Mouse (Mus musculus): ENCODE results near the gene Prss37.

Gene Prss37

DNA sequence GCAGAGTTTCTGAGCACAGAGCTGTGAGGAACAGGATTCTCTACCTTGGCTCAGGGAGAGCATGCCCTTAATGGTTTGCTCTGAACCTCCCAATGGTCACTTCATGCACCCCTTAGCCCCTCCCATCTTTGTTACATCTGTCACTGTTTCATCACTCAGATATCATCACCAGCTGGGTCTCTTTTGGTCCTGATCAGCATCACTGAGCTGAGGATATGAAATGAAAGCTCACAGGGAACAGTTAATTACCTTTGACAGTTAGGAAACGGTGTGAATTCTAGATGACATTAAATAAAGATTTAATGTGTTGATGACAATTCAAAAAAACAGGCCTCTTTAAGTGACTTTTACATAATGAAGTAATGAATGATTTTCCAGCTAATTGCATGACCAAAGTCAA is at the start of gene Prss37:
Prss37 (minus strand) TSS at position 101 of the 400 bp plus-strand sequence.
- no peak for DNase-seq

DNA sequence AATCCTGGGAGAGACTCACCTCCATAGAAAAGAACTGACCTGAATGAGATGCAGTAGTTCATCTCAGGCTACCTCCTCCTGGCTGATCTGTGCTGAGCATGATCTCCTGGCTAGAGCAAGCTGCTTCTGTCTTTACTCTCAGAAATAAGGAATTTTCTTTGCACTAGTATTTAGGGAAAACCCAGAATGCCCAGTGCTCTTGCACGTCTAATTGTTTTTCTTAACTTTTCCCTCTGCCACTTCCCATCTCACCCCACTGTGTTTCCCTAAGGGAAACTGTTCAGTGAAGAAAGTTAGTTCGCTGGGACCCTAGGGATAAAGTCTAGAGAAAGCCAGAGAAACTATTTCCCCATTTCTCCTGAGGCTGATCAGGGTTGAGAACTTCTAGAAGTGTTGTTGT is 35.6 kb upstream of the Prss37 start, which contains the start of gene Olfr461:
Olfr461 (minus strand) TSS at position 101 of the 400 bp plus-strand sequence.
- no peak for DNase-seq

DNA sequence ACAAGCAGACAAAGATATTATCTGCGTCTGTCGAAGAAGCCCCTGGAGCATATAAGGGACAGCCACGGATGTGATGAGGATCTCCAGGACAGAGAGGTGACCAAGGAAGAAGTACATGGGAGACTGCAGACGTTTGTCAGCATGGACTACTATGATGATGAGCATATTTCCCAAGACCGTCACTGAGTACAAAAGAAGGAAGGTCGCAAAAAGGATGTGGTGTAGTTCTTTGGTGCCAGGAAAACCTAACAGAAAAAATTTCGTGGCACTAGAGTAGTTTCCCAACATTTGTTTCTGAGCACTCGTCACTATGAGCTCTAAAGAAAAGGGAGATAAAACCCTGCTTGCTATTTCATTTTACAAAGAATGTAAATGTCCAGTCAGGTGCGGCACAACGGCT is 25.4 kb upstream of the Prss37 start:
- no peak for DNase-seq

DNA sequence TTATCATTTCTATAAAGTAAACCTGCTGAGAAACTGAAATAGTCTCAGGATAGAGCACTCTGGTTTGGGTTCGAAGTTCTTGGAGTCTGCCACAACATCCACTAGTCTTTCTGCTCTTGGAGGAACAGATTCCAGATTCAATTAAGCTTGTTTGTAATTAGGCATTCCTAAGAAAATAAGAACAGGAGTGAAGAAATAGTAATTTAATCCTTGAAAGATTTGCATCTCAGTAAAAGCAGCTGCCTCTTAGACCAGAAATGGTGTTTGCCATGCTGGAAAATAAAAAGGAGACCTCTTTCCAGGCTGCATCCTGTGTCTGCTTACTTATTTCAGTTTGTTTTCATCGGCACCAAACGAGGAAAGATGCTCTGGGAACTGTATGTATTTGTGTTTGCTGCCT is 26.1 kb downstream of the Prss37 start, which contains the start of gene Tas2r108:
Tas2r108 (plus strand) TSS at position 301 of the 400 bp plus-strand sequence.
- DNase-seq, result no peak

DNA sequence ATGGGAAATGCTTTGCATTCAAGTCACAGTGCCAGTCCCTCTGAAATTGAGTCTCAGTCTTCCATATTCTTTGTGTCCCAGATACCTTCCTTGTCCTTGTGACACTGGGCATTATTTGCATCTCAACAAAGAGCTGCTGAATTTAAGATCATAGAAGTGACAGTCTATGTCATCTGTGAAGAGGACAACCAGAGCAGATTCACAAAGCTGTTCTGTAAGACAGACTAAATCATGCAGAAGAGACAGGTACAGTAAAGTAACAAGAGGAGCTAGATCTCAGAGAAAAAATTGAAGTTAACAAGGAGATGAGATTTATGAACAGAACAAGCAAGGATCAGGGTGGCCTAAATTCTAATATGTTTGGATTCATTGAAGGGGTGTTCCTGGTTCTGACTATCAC is 28.4 kb downstream of the Prss37 start, which contains the start of gene Tas2r137:
Tas2r137 (plus strand) TSS at position 301 of the 400 bp plus-strand sequence.
- no peak for DNase-seq

DNA sequence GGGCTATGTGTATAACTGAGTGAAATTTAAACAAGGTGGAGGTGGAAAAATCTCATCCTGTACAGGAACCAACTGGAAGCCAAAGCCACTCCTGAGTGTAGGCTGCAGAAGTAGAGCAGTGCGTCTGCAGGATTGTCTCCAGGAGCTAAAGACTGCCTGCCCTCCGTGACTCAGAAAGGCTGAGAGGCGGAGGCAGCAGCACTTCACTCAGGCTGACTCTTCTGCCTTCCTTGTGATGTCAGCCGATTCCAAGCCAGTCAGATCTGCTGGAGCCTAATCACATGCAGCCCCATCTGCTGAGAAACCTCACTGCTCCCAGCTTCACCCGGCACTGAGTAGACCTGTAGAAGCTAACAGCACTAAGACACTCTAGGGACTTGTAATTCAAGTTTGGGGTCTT is 37.0 kb downstream of the Prss37 start:
- DNase-seq, result no peak

DNA sequence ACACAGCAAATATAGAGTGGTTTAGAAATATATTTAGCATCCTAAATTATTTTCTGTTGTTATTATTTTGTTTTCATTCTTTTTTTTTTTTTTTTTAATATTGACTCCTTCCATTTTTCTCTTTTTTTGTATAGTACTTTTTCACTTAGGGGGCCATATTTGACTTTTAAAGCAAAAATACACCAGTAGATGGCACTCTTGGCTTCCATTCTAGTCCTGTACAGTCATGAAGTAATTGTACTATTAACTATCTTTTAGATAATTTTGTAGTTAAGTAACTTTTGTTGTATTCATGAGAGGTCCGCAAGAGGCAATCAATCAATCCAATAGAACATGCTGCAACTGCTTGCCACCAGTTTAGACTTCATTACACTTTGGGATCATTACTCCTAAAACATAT is 39.6 kb downstream of the Prss37 start:
- no peak for DNase-seq

DNA sequence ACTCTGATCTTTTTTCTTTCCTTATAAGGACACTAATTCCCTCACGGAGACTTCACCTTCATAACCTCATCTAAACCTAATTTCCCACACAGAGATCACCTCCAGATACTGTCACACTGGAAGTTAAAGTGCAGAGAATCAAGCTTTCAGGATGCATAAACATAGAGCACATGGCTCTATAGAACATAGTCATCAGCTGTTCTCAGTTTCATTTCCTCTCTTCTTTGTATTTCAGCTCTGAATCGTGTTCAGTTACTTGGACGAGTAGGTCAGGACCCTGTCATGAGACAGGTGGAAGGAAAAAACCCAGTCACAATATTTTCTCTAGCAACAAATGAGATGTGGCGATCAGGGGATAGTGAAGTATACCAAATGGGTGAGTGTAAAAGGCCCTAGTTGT is 43.2 kb downstream of the Prss37 start:
- DNase-seq, result no peak

DNA sequence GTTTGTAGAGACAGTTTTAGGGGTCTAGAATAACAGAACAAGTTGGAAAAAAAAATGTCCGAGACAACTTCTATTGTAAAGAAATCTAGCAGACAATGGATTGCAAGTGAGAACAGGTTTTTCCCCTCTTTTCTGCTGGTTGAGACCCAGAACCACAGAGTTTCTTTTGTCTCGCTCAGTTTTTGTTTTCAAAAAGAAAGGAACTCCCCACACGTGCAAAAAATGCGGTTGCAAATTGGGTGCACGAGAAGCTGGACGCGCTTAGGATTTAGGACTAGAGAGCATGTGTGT is 47.6 kb downstream of the Prss37 start:
- DNase-seq, result peak; percentile 14

DNA sequence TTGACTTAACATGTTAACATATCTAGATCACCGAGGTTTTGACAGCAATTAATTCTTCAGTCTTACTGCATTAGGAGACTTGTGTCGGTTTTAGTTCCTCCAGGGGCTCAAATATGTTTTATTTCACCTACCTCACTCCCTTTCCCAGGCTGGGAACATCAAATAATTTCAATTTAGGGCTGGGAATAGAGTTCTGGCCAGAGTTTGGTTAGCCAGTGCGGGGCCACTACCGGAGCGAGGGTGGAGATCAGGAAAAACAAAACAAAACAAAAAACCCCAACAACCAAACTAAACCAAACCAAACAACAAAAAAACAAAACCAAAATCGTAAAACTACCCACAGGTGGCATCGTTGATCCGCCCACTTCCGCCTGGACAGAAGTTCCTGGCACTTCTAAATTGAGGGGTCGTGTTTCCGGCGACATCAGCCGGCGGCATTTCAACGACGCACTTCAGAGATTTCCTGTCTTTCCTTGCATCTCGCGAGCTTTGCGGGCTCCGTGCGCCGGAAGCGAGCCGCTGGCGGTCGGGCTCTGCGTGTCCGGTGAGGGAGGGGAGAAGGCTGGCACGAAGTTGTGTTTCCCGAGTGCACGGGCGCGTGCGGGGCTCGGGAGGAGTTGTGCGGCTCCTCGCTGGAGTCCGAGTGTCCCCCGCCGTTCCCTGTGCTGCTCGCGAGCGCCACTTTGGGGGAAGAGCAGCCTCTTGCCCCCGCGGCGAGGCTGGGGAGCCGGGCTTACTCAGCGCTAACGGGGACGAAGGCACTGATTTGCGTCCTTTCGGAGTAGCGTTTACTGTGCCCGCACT is 48.2 kb downstream of the Prss37 start, which contains the start of gene Ssbp1:
Ssbp1 (plus strand) TSS at position 437 of the 804 bp plus-strand sequence.
- peak; percentile 92 for DNase-seq

DNA sequence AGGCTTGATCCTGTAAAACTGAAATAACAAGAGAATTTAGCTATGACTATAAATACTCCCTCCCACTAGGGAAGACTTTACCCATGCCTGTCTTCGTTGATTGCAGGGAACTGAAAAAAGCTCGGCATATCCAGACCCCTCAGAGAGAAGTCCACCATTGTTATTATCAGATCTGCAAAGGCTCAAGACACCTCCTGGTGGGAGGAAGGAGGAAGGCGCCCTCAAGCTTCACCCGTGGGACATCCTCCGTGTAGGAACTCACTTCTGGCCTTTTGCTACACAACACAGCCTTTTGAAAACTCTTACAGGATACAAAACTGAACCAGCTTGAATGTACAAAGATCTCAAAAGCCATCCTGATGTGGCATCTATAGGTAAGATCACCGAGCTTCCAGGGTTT is 53.6 kb downstream of the Prss37 start:
- no peak for DNase-seq

All from cerebellum, adult 9-10 months (tissue).